Mouse (Mus musculus) lung, embryonic 14.5 days (tissue): ENCODE measurements at regions not wholly inside any gene's neighbourhood (a gene's known extent, or its start where the extent isn't known, plus 50 kb on each side); places are given as distances from the start of the nearest gene placed in this dataset.
A peak's percentile ranks its signal among the peaks of the same experiment; 100 is the strongest.

Source experiments
- ATAC-seq: fragments of 200-750 bp; cut with Nextera tagmentation; 2 replicates; pipeline ENCODE4 v1.8.0; 2017; ENCODE audit warnings: mild to moderate bottlenecking, moderate TSS enrichment, moderate library complexity; ENCODE audit not compliant: insufficient read depth
- DNase-seq: peaks from one replicate; pipeline ENCODE4 v3.0.0-alpha.2; 2015
- H3K27ac ChIP-seq: fragments of 300-500 bp; sonication (generic); 2 replicates; pipeline ENCODE4 v1.5.1; 2014; ENCODE audit warnings: low read depth, mild to moderate bottlenecking, moderate library complexity
- H3K27me3 ChIP-seq: fragments of 300-500 bp; sonication (generic); 2 replicates; pipeline ENCODE4 v1.6.1; 2014; ENCODE audit warnings: low read length, control low read depth; ENCODE audit not compliant: insufficient read depth
- H3K36me3 ChIP-seq: fragments of 300-500 bp; sonication (generic); 2 replicates; pipeline ENCODE4 v1.6.1; 2014; ENCODE audit warnings: control low read depth; ENCODE audit not compliant: insufficient read depth
- H3K4me1 ChIP-seq: fragments of 300-500 bp; sonication (generic); 2 replicates; pipeline ENCODE4 v1.6.1; 2014; ENCODE audit warnings: antibody characterized with exemption, control low read depth; ENCODE audit not compliant: insufficient read depth
- H3K4me2 ChIP-seq: fragments of 300-500 bp; sonication (generic); 2 replicates; pipeline ENCODE4 v1.6.1; 2014; ENCODE audit warnings: mild to moderate bottlenecking
- H3K4me3 ChIP-seq: fragments of 300-500 bp; sonication (generic); 2 replicates; pipeline ENCODE4 v1.5.1; 2014; ENCODE audit warnings: low read depth, low read length
- H3K9ac ChIP-seq: fragments of 300-500 bp; sonication (generic); 2 replicates; pipeline ENCODE4 v1.6.1; 2014
- H3K9me3 ChIP-seq: fragments of 300-500 bp; sonication (generic); 2 replicates; pipeline ENCODE4 v1.6.1; 2016; ENCODE audit warnings: low read depth, low read length, control low read depth
- CTCF ChIP-seq: IDR thresholded peaks from 2 replicates; pipeline ENCODE4 v1.5.1; 2016; ENCODE audit warnings: antibody characterized with exemption, low read depth
- WGBS: fragments of 180-500 bp; shearing (Covaris S2); extraction: QIAGEN DNeasy Blood & Tissue Kit; methylation state at CpG from one replicate; pipeline ENCODE4 v1.1.7; 2014; 5-methylcytosine and 5-hydroxymethylcytosine counted together

DNA sequence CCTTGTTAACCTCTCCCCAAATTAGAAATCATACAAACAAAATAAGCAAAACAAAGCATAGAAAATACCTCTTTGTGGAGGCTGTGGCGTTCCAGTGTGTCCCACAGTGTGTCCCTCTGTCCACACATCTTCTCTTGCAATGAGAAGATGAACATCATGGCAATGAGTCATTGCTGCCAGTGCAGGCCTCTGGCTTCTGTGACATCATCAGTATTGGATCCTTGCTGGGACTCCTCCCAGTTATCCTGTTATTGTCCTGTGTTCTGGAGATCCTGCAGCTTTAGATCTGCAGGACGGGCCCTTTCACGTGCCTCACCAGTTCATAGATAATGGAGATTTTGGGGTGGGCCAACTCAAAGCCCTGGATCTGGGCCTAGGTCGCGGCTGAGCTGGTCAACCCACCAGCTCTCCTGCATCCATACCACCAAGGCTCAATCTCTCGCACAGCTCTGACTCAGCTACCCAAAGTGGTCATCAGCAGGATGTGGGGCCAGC is 80.9 kb downstream of the Tmem212 start:
- no peak for DNase-seq
- 90% methylated on average over 6 of the region's 6 CpGs for WGBS
- H3K27ac ChIP-seq, result no peak overlapping the region

DNA sequence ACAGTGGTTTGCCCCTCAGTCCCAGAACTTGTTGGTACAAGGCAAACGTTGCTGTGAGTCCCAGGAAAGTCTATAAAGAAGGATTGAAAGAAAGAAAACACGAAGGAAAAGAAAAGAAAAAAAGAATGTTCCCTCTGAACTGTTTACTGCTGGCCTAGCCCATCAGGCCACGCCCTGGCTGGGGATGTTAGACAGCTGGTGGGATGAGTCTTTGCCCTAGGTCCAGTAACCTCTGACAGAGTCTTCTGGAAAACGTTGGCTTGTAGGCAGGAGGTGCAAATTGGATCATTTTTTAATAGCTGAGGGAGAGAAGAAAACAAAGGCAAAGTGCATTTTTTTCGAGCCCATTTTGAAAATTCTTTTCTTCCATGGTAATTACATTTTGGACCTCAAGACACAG is 91.9 kb downstream of the Tmem212 start:
- WGBS, result 63% methylated on average over 5 of the region's 5 CpGs
- H3K4me2 ChIP-seq, result no peak overlapping the region
- TF ChIP-seq CTCF, result no peak
- no peaks in the 10 kb centered on the region for H3K9me3 ChIP-seq
- H3K36me3 ChIP-seq, result no peaks in the 10 kb centered on the region
- H3K4me1 ChIP-seq, result no peaks in the 10 kb centered on the region
- H3K9ac ChIP-seq, result no peak overlapping the region
- no peak overlapping the region for H3K4me3 ChIP-seq
- H3K27me3 ChIP-seq, result no peaks in the 10 kb centered on the region
- no peak overlapping the region for H3K27ac ChIP-seq
- no peak for DNase-seq
- ATAC-seq, result no peak

More for the DNA sequence above, 80.9 kb downstream of the Tmem212 start:
- no peak overlapping the region for H3K4me2 ChIP-seq
- H3K27me3 ChIP-seq, result no peaks in the 10 kb centered on the region
- H3K9ac ChIP-seq, result no peak overlapping the region
- TF ChIP-seq CTCF, result no peak
- ATAC-seq, result no peak
- no peaks in the 10 kb centered on the region for H3K36me3 ChIP-seq
- H3K9me3 ChIP-seq, result no peaks in the 10 kb centered on the region
- H3K4me3 ChIP-seq, result no peak overlapping the region
- H3K4me1 ChIP-seq, result no peaks in the 10 kb centered on the region

DNA sequence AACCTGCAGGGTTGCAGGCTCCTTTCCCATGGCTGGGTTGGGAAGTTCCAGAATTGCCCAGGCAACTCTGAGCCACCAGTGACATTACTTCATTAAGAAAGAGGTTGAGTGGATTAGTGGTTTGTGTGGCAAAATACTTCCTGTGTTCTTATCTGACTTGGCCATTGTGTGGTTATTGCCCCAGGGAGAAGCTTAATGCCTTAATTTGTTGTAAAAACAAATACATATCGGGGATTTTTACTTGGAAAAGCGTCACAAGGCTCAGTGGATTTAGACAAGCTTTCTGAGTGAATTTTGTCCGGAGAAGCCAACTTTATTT is 80.5 kb upstream of the Fndc3b start:
- Histone ChIP-seq H3K9me3 (no peaks in the 10 kb centered on the region), H3K4me1 (no peaks in the 10 kb centered on the region), H3K27me3 (no peaks in the 10 kb centered on the region), H3K4me2 (no peak overlapping the region), H3K4me3 (no peak overlapping the region), H3K36me3 (no peaks in the 10 kb centered on the region), H3K9ac (no peak overlapping the region), H3K27ac (no peak overlapping the region)
- DNase-seq, result no peak
- no peak for TF ChIP-seq CTCF
- WGBS, result 56% methylated on average over 3 of the region's 3 CpGs
- no peak for ATAC-seq

DNA sequence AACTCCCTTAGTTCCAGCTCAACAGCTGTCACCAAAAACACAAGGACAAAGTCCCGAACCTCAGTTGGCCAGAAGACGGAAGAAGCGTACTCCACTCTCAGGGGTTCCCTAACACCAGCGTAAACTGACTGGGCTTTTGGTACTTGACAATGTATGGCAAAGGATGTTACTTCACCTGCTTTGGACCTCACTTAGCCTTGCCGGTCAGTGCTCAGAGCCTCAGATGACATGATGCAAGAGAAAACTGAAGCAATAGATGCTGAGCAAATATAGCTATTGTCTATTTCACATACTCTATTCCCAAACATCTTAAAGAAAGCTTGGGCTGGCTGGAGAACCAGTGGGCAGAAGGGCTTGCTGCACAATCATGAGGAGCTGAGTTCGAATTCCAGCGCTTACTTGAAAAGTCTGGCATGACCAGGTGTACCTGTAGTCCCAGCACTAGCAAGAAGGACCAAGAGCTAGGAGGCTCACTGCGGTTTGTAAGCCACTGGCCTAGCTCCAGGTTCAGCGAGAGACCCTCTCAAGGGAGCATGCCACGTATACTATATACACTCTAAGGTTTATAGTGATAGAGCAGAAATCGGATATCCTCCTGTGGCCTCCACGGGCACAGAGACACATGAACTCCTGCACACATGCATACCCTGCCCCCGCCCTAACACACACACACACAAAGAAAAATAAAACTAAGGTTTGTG is 80.0 kb upstream of the Fndc3b start:
- Histone ChIP-seq H3K27ac (no peak overlapping the region), H3K4me2 (no peak overlapping the region), H3K9me3 (no peaks in the 10 kb centered on the region), H3K4me3 (no peak overlapping the region), H3K9ac (no peak overlapping the region), H3K36me3 (no peaks in the 10 kb centered on the region), H3K27me3 (no peaks in the 10 kb centered on the region), H3K4me1 (0 out of 2 replicates have a peak, but pooled peaks cover 4% of the 10 kb centered on the region)
- DNase-seq (no peak), ATAC-seq (no peak)
- no peak for TF ChIP-seq CTCF
- WGBS, result 86% methylated on average over 13 of the region's 13 CpGs

DNA sequence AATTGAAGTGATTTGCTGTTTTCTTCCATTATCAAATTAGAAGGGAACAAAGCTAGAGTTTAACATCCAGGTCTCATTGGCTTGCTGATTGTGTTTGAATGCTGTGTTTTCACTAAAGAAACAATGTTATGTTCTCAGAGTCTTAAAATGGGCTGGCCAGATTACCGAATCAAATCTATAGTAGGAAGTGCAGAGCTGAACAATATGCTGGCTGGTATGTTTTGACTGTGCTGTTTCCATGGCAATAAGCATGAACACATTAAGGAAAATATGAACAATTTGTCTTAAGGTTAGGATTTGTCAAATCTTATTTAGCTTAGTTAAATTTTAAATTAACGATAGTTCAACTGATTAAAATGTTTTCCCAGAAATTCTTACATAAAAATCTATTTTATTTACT is 72.8 kb upstream of the Fndc3b start:
- ATAC-seq (no peak), DNase-seq (no peak)
- 74% methylated on average over 2 of the region's 2 CpGs for WGBS
- Histone ChIP-seq H3K9me3 (no peaks in the 10 kb centered on the region), H3K27me3 (no peaks in the 10 kb centered on the region), H3K4me2 (no peak overlapping the region), H3K4me3 (no peak overlapping the region), H3K36me3 (no peaks in the 10 kb centered on the region), H3K27ac (no peak overlapping the region), H3K9ac (no peak overlapping the region), H3K4me1 (0 out of 2 replicates have a peak, but pooled peaks cover 13% of the 10 kb centered on the region)
- no peak for TF ChIP-seq CTCF

DNA sequence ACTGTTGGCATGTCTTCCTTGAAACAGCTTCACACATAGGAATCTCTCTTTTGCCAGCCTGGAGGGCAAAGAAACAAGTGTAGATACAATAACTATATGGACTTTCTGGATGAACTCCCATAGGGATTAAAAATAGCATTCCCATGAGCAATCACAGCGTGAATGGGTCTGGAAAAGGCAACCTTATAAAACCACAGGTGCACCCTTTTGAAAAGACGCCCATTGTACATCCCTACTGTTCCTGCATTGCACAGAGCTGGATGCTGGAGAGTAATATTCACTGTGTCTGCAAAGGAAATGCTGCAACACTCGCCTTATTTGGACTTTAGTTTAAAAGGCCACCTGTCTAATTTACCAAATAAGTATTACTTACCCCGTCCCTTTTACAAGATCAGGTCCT is 72.4 kb upstream of the Fndc3b start:
- DNase-seq (no peak), ATAC-seq (no peak)
- H3K36me3 ChIP-seq, result no peaks in the 10 kb centered on the region
- 0 out of 2 replicates have a peak, but pooled peaks cover 13% of the 10 kb centered on the region for H3K4me1 ChIP-seq
- TF ChIP-seq CTCF, result no peak
- no peak overlapping the region for H3K4me3 ChIP-seq
- no peak overlapping the region for H3K4me2 ChIP-seq
- H3K9ac ChIP-seq, result no peak overlapping the region
- H3K27ac ChIP-seq, result no peak overlapping the region
- WGBS, result 77% methylated on average over 4 of the region's 4 CpGs
- no peaks in the 10 kb centered on the region for H3K27me3 ChIP-seq
- no peaks in the 10 kb centered on the region for H3K9me3 ChIP-seq

DNA sequence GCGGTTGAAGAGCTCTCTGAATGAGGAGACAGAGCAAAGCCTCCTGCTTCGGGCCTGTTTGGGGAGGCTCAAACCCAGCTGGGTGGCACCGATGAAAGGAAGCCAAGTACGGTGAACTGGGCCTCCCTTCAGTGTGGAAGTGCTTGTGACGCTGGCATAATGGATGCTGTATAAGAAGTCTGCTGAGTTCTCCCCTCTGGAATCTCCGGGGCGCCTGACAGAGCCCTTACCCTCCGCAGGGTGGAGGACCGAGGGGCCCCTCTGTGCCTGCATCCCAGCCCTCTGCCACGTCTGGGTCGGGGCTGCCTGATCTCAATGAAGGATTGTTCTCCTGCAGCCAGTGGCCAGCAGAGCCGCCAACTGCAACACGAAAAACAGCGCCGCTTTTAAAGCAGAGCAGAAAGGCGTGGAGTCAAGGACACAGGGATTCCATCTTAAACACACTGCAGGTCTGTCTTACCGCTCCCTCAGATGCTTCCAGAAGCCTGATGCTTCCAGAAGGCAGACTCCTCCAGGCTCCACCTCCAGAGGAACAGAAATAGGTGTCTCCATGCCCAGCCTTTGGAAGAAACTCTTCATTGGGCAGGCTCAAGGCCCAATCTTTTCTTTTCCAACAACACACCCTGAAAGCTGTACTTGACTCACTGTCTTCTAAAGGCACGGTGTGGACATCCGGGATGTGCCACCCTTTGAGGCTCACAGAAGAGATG is 71.1 kb upstream of the Fndc3b start:
- Histone ChIP-seq H3K36me3 (no peaks in the 10 kb centered on the region), H3K4me2 (peak overlapping the region; percentile 39; the same call in 1 of the 2 replicates), H3K27me3 (no peaks in the 10 kb centered on the region), H3K9ac (peak overlapping the region; percentile 36), H3K9me3 (no peaks in the 10 kb centered on the region), H3K4me3 (no peak overlapping the region), H3K4me1 (0 out of 2 replicates have a peak, but pooled peaks cover 13% of the 10 kb centered on the region), H3K27ac (peak overlapping the region; percentile 88)
- no peak for TF ChIP-seq CTCF
- DNase-seq, result peak; percentile 52
- WGBS, result 21% methylated on average over 19 of the region's 19 CpGs
- peak; percentile 74 for ATAC-seq
